Mouse (Mus musculus): ENCODE data around the gene Olfr1270. TPM values are rescaled to one million over a fixed set of nuclear protein-coding genes. Genes with fewer than 3 reads are reported as not detected.
A peak's percentile ranks its signal among the peaks of the same experiment; 100 is the strongest.
"Not testable (repeated sequence)": the region's sequence is repeated elsewhere in the genome, so short reads cannot be mapped to it uniquely, and the experiment has no call there.

Olfr1270 gene
- polyA plus RNA-seq (2015; fragmentation: Nextera tagmentation; extraction: Ambion mirVana): not detected in 2 replicates

- 79% methylated on average over 3 of the region's 3 CpGs for WGBS
- no peak within 1 kb of the TSS for H3K4me3 ChIP-seq (replicated peaks)
- H3K9me3 ChIP-seq: no peaks in the 10 kb centered on the region
- H3K4me1 ChIP-seq (replicated peaks): no peaks in the 10 kb centered on the region
- H3K36me3 ChIP-seq: no peaks in the 10 kb centered on the region
- no peak within 1 kb of the TSS for H3K9ac ChIP-seq
- H3K27me3 ChIP-seq (replicated peaks): no peaks in the 10 kb centered on the region
- H3K27ac ChIP-seq: no peak within 1 kb of the TSS
- no peak for ATAC-seq
- H3K4me2 ChIP-seq (replicated peaks): no peak within 1 kb of the TSS
These were observed at the start of gene Olfr1270 for GRCm38 (mm10) chr2:90152991-90153390. Gene Olfr1270, minus strand, starts transcription at chr2:90153091.

- H3K27ac ChIP-seq; H3K27me3 ChIP-seq (replicated peaks); H3K4me1 ChIP-seq (replicated peaks); H3K9me3 ChIP-seq; H3K9ac ChIP-seq; ATAC-seq; H3K36me3 ChIP-seq; H3K4me2 ChIP-seq (replicated peaks); H3K4me3 ChIP-seq (replicated peaks): not testable (repeated sequence)
- no CpG with 5 or more reads among the region's 4 CpGs for WGBS
These were observed 46.7 kb upstream of the Olfr1270 start for GRCm38 (mm10) chr2:90199606-90200005.

GRCm38 (mm10) chr2:90195285-90195684, 42.4 kb upstream of the Olfr1270 start:
- no CpG with 5 or more reads among the region's 6 CpGs for WGBS
- ATAC-seq: peak; percentile 34; the same call in 1 of the 2 replicates

GRCm38 (mm10) chr2:90194750-90195149, 41.9 kb upstream of the Olfr1270 start:
- H3K4me2 ChIP-seq (replicated peaks); H3K9ac ChIP-seq; H3K4me1 ChIP-seq (replicated peaks); H3K36me3 ChIP-seq; H3K27me3 ChIP-seq (replicated peaks); H3K4me3 ChIP-seq (replicated peaks); H3K27ac ChIP-seq; H3K9me3 ChIP-seq: not testable (repeated sequence)
- whole genome bisulfite sequencing: no CpG with 5 or more reads among the region's 3 CpGs
- ATAC-seq: peak; percentile 72

More at GRCm38 (mm10) chr2:90195285-90195684, 42.4 kb upstream of the Olfr1270 start:
- H3K4me1 ChIP-seq (replicated peaks); H3K27ac ChIP-seq; H3K9ac ChIP-seq; H3K9me3 ChIP-seq; H3K36me3 ChIP-seq; H3K4me2 ChIP-seq (replicated peaks); H3K4me3 ChIP-seq (replicated peaks); H3K27me3 ChIP-seq (replicated peaks): not testable (repeated sequence)

GRCm38 (mm10) chr2:90187082-90187481, 34.2 kb upstream of the Olfr1270 start:
- not testable (repeated sequence) for H3K4me2 ChIP-seq (replicated peaks); H3K4me1 ChIP-seq (replicated peaks); H3K27me3 ChIP-seq (replicated peaks); H3K4me3 ChIP-seq (replicated peaks); H3K9me3 ChIP-seq; H3K36me3 ChIP-seq; H3K9ac ChIP-seq; H3K27ac ChIP-seq; ATAC-seq
- no CpG with 5 or more reads among the region's 5 CpGs for WGBS

GRCm38 (mm10) chr2:90186082-90186481, 33.2 kb upstream of the Olfr1270 start:
- not testable (repeated sequence) for H3K27ac ChIP-seq; H3K4me2 ChIP-seq (replicated peaks); ATAC-seq; H3K9me3 ChIP-seq; H3K4me1 ChIP-seq (replicated peaks); H3K27me3 ChIP-seq (replicated peaks); H3K4me3 ChIP-seq (replicated peaks); H3K9ac ChIP-seq; H3K36me3 ChIP-seq
- no CpG with 5 or more reads among the region's 4 CpGs for WGBS

- no peak overlapping the region for H3K4me3 ChIP-seq (replicated peaks)
- H3K4me2 ChIP-seq (replicated peaks): no peak overlapping the region
- no peaks in the 10 kb centered on the region for H3K9me3 ChIP-seq
- H3K36me3 ChIP-seq: no peaks in the 10 kb centered on the region
- ATAC-seq: no peak
- H3K9ac ChIP-seq: no peak overlapping the region
- WGBS: 85% methylated on average over 9 of the region's 9 CpGs
- H3K27me3 ChIP-seq (replicated peaks): no peaks in the 10 kb centered on the region
- H3K4me1 ChIP-seq (replicated peaks): no peaks in the 10 kb centered on the region
- no peak overlapping the region for H3K27ac ChIP-seq
These were observed 1.0 kb upstream of the Olfr1270 start for GRCm38 (mm10) chr2:90153916-90154315.

- Histone ChIP-seq H3K4me1 (replicated peaks) (no peaks in the 10 kb centered on the region), H3K4me3 (replicated peaks) (no peak within 1 kb of the TSS), H3K27me3 (replicated peaks) (no peaks in the 10 kb centered on the region), H3K4me2 (replicated peaks) (no peak within 1 kb of the TSS), H3K9me3 (no peaks in the 10 kb centered on the region), H3K36me3 (no peaks in the 10 kb centered on the region), H3K27ac (no peak within 1 kb of the TSS), H3K9ac (no peak within 1 kb of the TSS)
- no peak for ATAC-seq
These were observed 10.7 kb downstream of the Olfr1270 start, which contains the start of gene Olfr32 for GRCm38 (mm10) chr2:90142196-90142595. Gene Olfr32, minus strand, starts transcription at chr2:90142296.

- Histone ChIP-seq H3K27ac (no peak within 1 kb of the TSS), H3K9ac (no peak within 1 kb of the TSS), H3K36me3 (no peaks in the 10 kb centered on the region), H3K9me3 (no peaks in the 10 kb centered on the region), H3K27me3 (replicated peaks) (no peaks in the 10 kb centered on the region), H3K4me1 (replicated peaks) (no peaks in the 10 kb centered on the region), H3K4me3 (replicated peaks) (no peak within 1 kb of the TSS), H3K4me2 (replicated peaks) (no peak within 1 kb of the TSS)
- no peak for ATAC-seq
- 98% methylated on average over 1 of the region's 1 CpGs for WGBS
These were observed 31.6 kb downstream of the Olfr1270 start, which contains the start of gene Olfr1269 for GRCm38 (mm10) chr2:90121312-90121711. Gene Olfr1269, minus strand, starts transcription at chr2:90121412.

Other genes with a start within 250 kb of the Olfr1270 start
- not detected in 2 replicates for gene Olfr1258, start 225.8 kb downstream of the Olfr1270 start, polyA plus RNA-seq (2015; fragmentation: Nextera tagmentation; extraction: Ambion mirVana)
- not detected in 2 replicates for gene Olfr1259, start 204.4 kb downstream of the Olfr1270 start, polyA plus RNA-seq (2015; fragmentation: Nextera tagmentation; extraction: Ambion mirVana)
- gene Olfr1260, start 178.8 kb downstream of the Olfr1270 start, polyA plus RNA-seq (2015; fragmentation: Nextera tagmentation; extraction: Ambion mirVana): not detected in 2 replicates
- not detected in 2 replicates for gene Olfr1261, start 161.9 kb downstream of the Olfr1270 start, polyA plus RNA-seq (2015; fragmentation: Nextera tagmentation; extraction: Ambion mirVana)
- not detected in 2 replicates for gene Olfr1262, start 152.9 kb downstream of the Olfr1270 start, polyA plus RNA-seq (2015; fragmentation: Nextera tagmentation; extraction: Ambion mirVana)
- gene Olfr1263, start 141.0 kb downstream of the Olfr1270 start, polyA plus RNA-seq (2015; fragmentation: Nextera tagmentation; extraction: Ambion mirVana): not detected in 2 replicates
- not detected in 2 replicates for gene Olfr1264, start 127.5 kb downstream of the Olfr1270 start, polyA plus RNA-seq (2015; fragmentation: Nextera tagmentation; extraction: Ambion mirVana)
- not detected in 2 replicates for gene Olfr1265, start 117.8 kb downstream of the Olfr1270 start, polyA plus RNA-seq (2015; fragmentation: Nextera tagmentation; extraction: Ambion mirVana)
- not detected in 2 replicates for gene Olfr140, start 89.5 kb downstream of the Olfr1270 start, polyA plus RNA-seq (2015; fragmentation: Nextera tagmentation; extraction: Ambion mirVana)
- gene Olfr1269, start 31.7 kb downstream of the Olfr1270 start, polyA plus RNA-seq (2015; fragmentation: Nextera tagmentation; extraction: Ambion mirVana): not detected in 2 replicates
- not detected in 2 replicates for gene Olfr32, start 10.8 kb downstream of the Olfr1270 start, polyA plus RNA-seq (2015; fragmentation: Nextera tagmentation; extraction: Ambion mirVana)
- not detected in 2 replicates for gene Olfr1506, start 71.4 kb upstream of the Olfr1270 start, polyA plus RNA-seq (2015; fragmentation: Nextera tagmentation; extraction: Ambion mirVana)
- not detected in 2 replicates for gene Olfr142, start 104.5 kb upstream of the Olfr1270 start, polyA plus RNA-seq (2015; fragmentation: Nextera tagmentation; extraction: Ambion mirVana)
- not detected in 2 replicates for gene Olfr1271, start 117.9 kb upstream of the Olfr1270 start, polyA plus RNA-seq (2015; fragmentation: Nextera tagmentation; extraction: Ambion mirVana)
- gene Olfr1272, start 139.8 kb upstream of the Olfr1270 start, polyA plus RNA-seq (2015; fragmentation: Nextera tagmentation; extraction: Ambion mirVana): not detected in 2 replicates
- not detected in 2 replicates for gene Gm13769, start 169.1 kb upstream of the Olfr1270 start, polyA plus RNA-seq (2015; fragmentation: Nextera tagmentation; extraction: Ambion mirVana)
- gene Olfr1274-ps, start 245.6 kb upstream of the Olfr1270 start, polyA plus RNA-seq (2015; fragmentation: Nextera tagmentation; extraction: Ambion mirVana): not detected in 2 replicates